Mouse (Mus musculus): ENCODE results near the gene Gm15448. TPM values are rescaled to one million over a fixed set of nuclear protein-coding genes. Genes with fewer than 3 reads are reported as not detected.
"Not testable (repeated sequence)": the region's sequence is repeated elsewhere in the genome, so short reads cannot be mapped to it uniquely, and the experiment has no call there.

Gene Gm15448
- polyA plus RNA-seq (2012; ENCODE audit: insufficient read depth, low replicate concordance), result not detected in 2 replicates

GRCm38 (mm10) chr7:3825599-3825998 lies at the start of gene Gm15448:
TSS of gene Gm15448 (minus strand) at chr7:3825687.
- not testable (repeated sequence) for H3K4me1 ChIP-seq; H3K4me3 ChIP-seq (replicated peaks); H3K27me3 ChIP-seq (replicated peaks); H3K9me3 ChIP-seq; H3K36me3 ChIP-seq (replicated peaks; ENCODE audit: low read length)

GRCm38 (mm10) chr7:3875032-3875431 lies 49.5 kb upstream of the Gm15448 start:
- H3K27me3 ChIP-seq (replicated peaks); H3K4me1 ChIP-seq; H3K4me3 ChIP-seq (replicated peaks); H3K36me3 ChIP-seq (replicated peaks; ENCODE audit: low read length); H3K9me3 ChIP-seq: not testable (repeated sequence)

GRCm38 (mm10) chr7:3844951-3845350 lies 19.5 kb upstream of the Gm15448 start, which contains the start of gene Pira2:
TSS of gene Pira2 (minus strand) at chr7:3845051.
- not testable (repeated sequence) for H3K4me1 ChIP-seq; H3K36me3 ChIP-seq (replicated peaks; ENCODE audit: low read length); H3K9me3 ChIP-seq; H3K27me3 ChIP-seq (replicated peaks); H3K4me3 ChIP-seq (replicated peaks)

- H3K4me3 ChIP-seq (replicated peaks); H3K9me3 ChIP-seq; H3K27me3 ChIP-seq (replicated peaks); H3K36me3 ChIP-seq (replicated peaks; ENCODE audit: low read length); H3K4me1 ChIP-seq: not testable (repeated sequence)
Observed at GRCm38 (mm10) chr7:3837854-3838253, 12.4 kb upstream of the Gm15448 start.

GRCm38 (mm10) chr7:3830633-3831032 lies 5.1 kb upstream of the Gm15448 start:
- not testable (repeated sequence) for H3K36me3 ChIP-seq (replicated peaks; ENCODE audit: low read length); H3K4me3 ChIP-seq (replicated peaks); H3K9me3 ChIP-seq

GRCm38 (mm10) chr7:3811912-3812311 lies 13.6 kb downstream of the Gm15448 start:
- not testable (repeated sequence) for H3K4me1 ChIP-seq; H3K9me3 ChIP-seq; H3K36me3 ChIP-seq (replicated peaks; ENCODE audit: low read length); H3K4me3 ChIP-seq (replicated peaks); H3K27me3 ChIP-seq (replicated peaks)

More at GRCm38 (mm10) chr7:3830633-3831032, 5.1 kb upstream of the Gm15448 start:
- not testable (repeated sequence) for H3K27me3 ChIP-seq (replicated peaks); H3K4me1 ChIP-seq

GRCm38 (mm10) chr7:3802935-3803334 lies 22.6 kb downstream of the Gm15448 start:
- H3K9me3 ChIP-seq; H3K4me3 ChIP-seq (replicated peaks); H3K27me3 ChIP-seq (replicated peaks); H3K4me1 ChIP-seq; H3K36me3 ChIP-seq (replicated peaks; ENCODE audit: low read length): not testable (repeated sequence)

- H3K27me3 ChIP-seq (replicated peaks); H3K36me3 ChIP-seq (replicated peaks; ENCODE audit: low read length); H3K4me3 ChIP-seq (replicated peaks); H3K9me3 ChIP-seq; H3K4me1 ChIP-seq: not testable (repeated sequence)
Observed at GRCm38 (mm10) chr7:3799940-3800339, 25.5 kb downstream of the Gm15448 start.

GRCm38 (mm10) chr7:3796286-3796685 lies 29.2 kb downstream of the Gm15448 start:
- H3K36me3 ChIP-seq (replicated peaks; ENCODE audit: low read length); H3K4me1 ChIP-seq; H3K4me3 ChIP-seq (replicated peaks); H3K27me3 ChIP-seq (replicated peaks); H3K9me3 ChIP-seq: not testable (repeated sequence)

Other genes with a start within 250 kb of the Gm15448 start
- gene Oscar, start 209.5 kb downstream of the Gm15448 start, polyA plus RNA-seq (2012; ENCODE audit: insufficient read depth, low replicate concordance), result 1.4 TPM in 1 of 2 replicates, not detected in the other
- gene Ndufa3, start 208.3 kb downstream of the Gm15448 start, polyA plus RNA-seq (2012; ENCODE audit: insufficient read depth, low replicate concordance), result 16.3 and 87.7 TPM in 2 replicates
- gene Tfpt, start 195.8 kb downstream of the Gm15448 start, polyA plus RNA-seq (2012; ENCODE audit: insufficient read depth, low replicate concordance), result 31.4 and 57.9 TPM in 2 replicates
- 7.5 and 49.6 TPM in 2 replicates for gene Prpf31, start 195.7 kb downstream of the Gm15448 start, polyA plus RNA-seq (2012; ENCODE audit: insufficient read depth, low replicate concordance)
- gene Cnot3, start 180.4 kb downstream of the Gm15448 start, polyA plus RNA-seq (2012; ENCODE audit: insufficient read depth, low replicate concordance), result 518 and 624 TPM in 2 replicates
- 5.3 and 22.0 TPM in 2 replicates for gene Leng1, start 159.8 kb downstream of the Gm15448 start, polyA plus RNA-seq (2012; ENCODE audit: insufficient read depth, low replicate concordance)
- gene Tmc4, start 148.1 kb downstream of the Gm15448 start, polyA plus RNA-seq (2012; ENCODE audit: insufficient read depth, low replicate concordance), result 3.3 and 9.3 TPM in 2 replicates
- 60.0 and 93.4 TPM in 2 replicates for gene Tsen34, start 132.8 kb downstream of the Gm15448 start, polyA plus RNA-seq (2012; ENCODE audit: insufficient read depth, low replicate concordance)
- gene Mboat7, start 132.2 kb downstream of the Gm15448 start, polyA plus RNA-seq (2012; ENCODE audit: insufficient read depth, low replicate concordance), result 210 and 251 TPM in 2 replicates
- 123 and 1,094 TPM in 2 replicates for gene Rps9, start 121.7 kb downstream of the Gm15448 start, polyA plus RNA-seq (2012; ENCODE audit: insufficient read depth, low replicate concordance)
- 14.2 TPM in 1 of 2 replicates, not detected in the other for gene Pirb, start 105.3 kb downstream of the Gm15448 start, polyA plus RNA-seq (2012; ENCODE audit: insufficient read depth, low replicate concordance)
- 0.23 TPM in 1 of 2 replicates, not detected in the other for gene Pira2, start 19.4 kb upstream of the Gm15448 start, polyA plus RNA-seq (2012; ENCODE audit: insufficient read depth, low replicate concordance)
- gene Gm14548, start 72.4 kb upstream of the Gm15448 start, polyA plus RNA-seq (2012; ENCODE audit: insufficient read depth, low replicate concordance), result 0.12 TPM in 1 of 2 replicates, not detected in the other
- 1.1 TPM in 1 of 2 replicates, not detected in the other for gene Lilra6, start 89.8 kb upstream of the Gm15448 start, polyA plus RNA-seq (2012; ENCODE audit: insufficient read depth, low replicate concordance)
- 0.12 TPM in 1 of 2 replicates, not detected in the other for gene Lair1, start 237.5 kb upstream of the Gm15448 start, polyA plus RNA-seq (2012; ENCODE audit: insufficient read depth, low replicate concordance)

Data from megakaryocyte, embryonic 14.5 days (primary cell).